Mouse (Mus musculus): ENCODE data around the gene Trio. TPM values are rescaled to one million over a fixed set of nuclear protein-coding genes. Genes with fewer than 3 reads are reported as not detected.
A peak's percentile ranks its signal among the peaks of the same experiment; 100 is the strongest.

Gene Trio
- polyA plus RNA-seq, 1 experiment: 23.8 TPM

DNA sequence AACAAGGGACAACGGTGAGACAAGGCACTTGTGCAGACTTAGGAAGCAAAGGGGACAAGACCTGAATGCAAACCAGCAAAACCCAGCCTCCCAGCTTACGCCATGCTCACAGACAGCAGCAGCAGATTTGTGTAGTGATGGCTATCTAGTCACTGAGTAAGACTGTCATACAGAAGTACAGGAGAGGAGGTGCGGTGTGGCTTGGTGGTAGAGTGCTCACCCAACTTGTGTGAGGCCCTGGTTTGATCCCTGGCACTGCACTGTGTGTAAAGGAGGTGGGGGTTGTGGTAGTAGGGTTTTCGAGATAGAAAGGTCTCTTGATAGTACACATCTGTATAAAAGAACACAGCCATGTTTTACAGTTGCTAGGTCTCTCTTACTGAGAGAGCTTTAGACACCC is 198.8 kb downstream of the Trio start:
- TF ChIP-seq CTCF (IDR thresholded peaks at IDR 0.05; ENCODE audit: extremely low read depth, insufficient read depth, insufficient read length, insufficient replicate concordance) (no peak), POLR2A (IDR thresholded peaks at IDR 0.05; ENCODE audit: low read depth, low read length) (no peak)
- DNase-seq (ENCODE audit: low read depth in 1 of 2, low spot score in 2 of 2): peak in 1 of 2 experiments; percentile 18
- Histone ChIP-seq H3K27me3 (ENCODE audit: control insufficient read depth, insufficient read depth, low read length) (no peaks in the 10 kb centered on the region), H3K4me3 (ENCODE audit: extremely low read depth, insufficient read depth, insufficient read length) (no peak overlapping the region), H3K36me3 (ENCODE audit: control insufficient read depth, insufficient read depth, low read length) (peaks cover 4% of the 10 kb centered on the region; the same call in 1 of the 2 replicates), H3K27ac (ENCODE audit: insufficient read depth, low read length) (peak overlapping the region; percentile 58), H3K4me1 (ENCODE audit: control insufficient read depth, insufficient read depth, insufficient read length) (peaks cover 29% of the 10 kb centered on the region)
- 60% methylated on average over 4 of the region's 4 CpGs for WGBS

DNA sequence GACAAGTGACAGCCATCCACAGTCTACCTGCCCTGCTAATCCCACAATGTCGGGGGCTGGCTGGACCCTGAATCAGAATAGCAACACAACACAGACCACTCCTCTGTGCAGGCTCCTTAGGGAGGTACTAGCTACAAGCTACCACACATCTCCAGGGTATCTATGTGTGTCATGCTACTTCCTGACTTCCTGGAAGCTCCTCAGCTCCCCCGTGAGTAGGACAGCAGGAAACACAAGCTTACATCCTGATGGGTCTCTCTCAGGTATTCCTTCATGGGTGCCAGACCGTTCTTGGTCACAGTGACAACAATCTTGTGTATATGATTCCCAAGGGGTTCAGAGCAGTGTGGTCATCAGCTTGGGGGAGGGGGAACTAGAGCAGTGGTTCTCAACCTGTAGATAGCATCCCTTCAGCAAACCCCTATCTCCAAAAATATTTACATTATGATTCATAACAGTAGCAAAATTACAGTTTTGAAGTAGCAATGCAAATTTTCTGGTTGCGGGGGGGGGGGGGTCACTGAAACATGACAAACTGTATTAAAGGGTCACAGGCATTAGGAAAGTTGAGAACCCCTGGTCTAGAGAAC is 199.5 kb downstream of the Trio start:
- H3K4me1 ChIP-seq (ENCODE audit: control insufficient read depth, insufficient read depth, insufficient read length): peaks cover 29% of the 10 kb centered on the region
- peak overlapping the region; percentile 58 for H3K27ac ChIP-seq (ENCODE audit: insufficient read depth, low read length)
- no peaks in the 10 kb centered on the region for H3K27me3 ChIP-seq (ENCODE audit: control insufficient read depth, insufficient read depth, low read length)
- no peak for TF ChIP-seq POLR2A (IDR thresholded peaks at IDR 0.05; ENCODE audit: low read depth, low read length)
- TF ChIP-seq CTCF (IDR thresholded peaks at IDR 0.05; ENCODE audit: extremely low read depth, insufficient read depth, insufficient read length, insufficient replicate concordance): no peak
- H3K36me3 ChIP-seq (ENCODE audit: control insufficient read depth, insufficient read depth, low read length): peaks cover 2% of the 10 kb centered on the region; the same call in 1 of the 2 replicates
- WGBS: 43% methylated on average over 4 of the region's 4 CpGs
- DNase-seq (ENCODE audit: low read depth in 1 of 2, low spot score in 2 of 2): peak in 1 of 2 experiments; percentile 59
- no peak overlapping the region for H3K4me3 ChIP-seq (ENCODE audit: extremely low read depth, insufficient read depth, insufficient read length)

DNA sequence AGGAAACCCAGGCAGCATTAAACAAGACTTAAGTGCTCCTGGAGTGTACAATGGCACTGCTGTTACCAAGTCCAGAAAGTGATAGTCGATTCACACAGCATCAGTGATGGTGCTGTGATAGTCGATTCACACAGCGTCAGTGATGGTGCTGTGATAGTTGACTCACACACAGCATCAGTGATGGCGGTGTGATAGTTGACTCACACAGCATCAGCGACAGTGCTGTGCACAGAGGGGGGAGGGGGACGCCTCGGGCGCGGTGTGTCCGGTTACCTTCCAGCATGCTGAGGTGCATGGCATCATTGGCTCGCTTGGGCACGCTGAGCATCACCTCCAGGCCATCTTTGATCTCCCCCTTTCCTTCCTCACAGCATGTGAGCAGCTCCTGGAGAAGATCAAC is 200.3 kb downstream of the Trio start:
- H3K4me3 ChIP-seq (ENCODE audit: extremely low read depth, insufficient read depth, insufficient read length): no peak overlapping the region
- WGBS: 90% methylated on average over 12 of the region's 12 CpGs
- peaks cover 2% of the 10 kb centered on the region; the same call in 1 of the 2 replicates for H3K36me3 ChIP-seq (ENCODE audit: control insufficient read depth, insufficient read depth, low read length)
- H3K27ac ChIP-seq (ENCODE audit: insufficient read depth, low read length): peak overlapping the region; percentile 22; the same call in 1 of the 2 replicates
- no peaks in the 10 kb centered on the region for H3K27me3 ChIP-seq (ENCODE audit: control insufficient read depth, insufficient read depth, low read length)
- peaks cover 29% of the 10 kb centered on the region for H3K4me1 ChIP-seq (ENCODE audit: control insufficient read depth, insufficient read depth, insufficient read length)
- no peak for TF ChIP-seq POLR2A (IDR thresholded peaks at IDR 0.05; ENCODE audit: low read depth, low read length)
- TF ChIP-seq CTCF (IDR thresholded peaks at IDR 0.05; ENCODE audit: extremely low read depth, insufficient read depth, insufficient read length, insufficient replicate concordance): no peak
- no peak for DNase-seq (ENCODE audit: low read depth in 1 of 2, low spot score in 2 of 2)

- peak; percentile 33 to 47 for DNase-seq (ENCODE audit: low read depth in 1 of 2, low spot score in 2 of 2)
- Histone ChIP-seq H3K4me1 (ENCODE audit: control insufficient read depth, insufficient read depth, insufficient read length) (peaks cover 28% of the 10 kb centered on the region), H3K36me3 (ENCODE audit: control insufficient read depth, insufficient read depth, low read length) (no peaks in the 10 kb centered on the region), H3K4me3 (ENCODE audit: extremely low read depth, insufficient read depth, insufficient read length) (no peak overlapping the region), H3K27me3 (ENCODE audit: control insufficient read depth, insufficient read depth, low read length) (no peaks in the 10 kb centered on the region), H3K27ac (ENCODE audit: insufficient read depth, low read length) (no peak overlapping the region)
- peak; percentile 13; the same call in 1 of the 2 replicates for TF ChIP-seq CTCF (IDR thresholded peaks at IDR 0.05; ENCODE audit: extremely low read depth, insufficient read depth, insufficient read length, insufficient replicate concordance)
- no peak for TF ChIP-seq POLR2A (IDR thresholded peaks at IDR 0.05; ENCODE audit: low read depth, low read length)
- 69% methylated on average over 4 of the region's 4 CpGs for WGBS
These were observed 202.1 kb downstream of the Trio start for GRCm38 (mm10) chr15:27823581-27823980.

GRCm38 (mm10) chr15:27822461-27822860 is 203.2 kb downstream of the Trio start:
- no peak for DNase-seq (ENCODE audit: low read depth in 1 of 2, low spot score in 2 of 2)
- WGBS: 88% methylated on average over 4 of the region's 4 CpGs
- no peak for TF ChIP-seq POLR2A (IDR thresholded peaks at IDR 0.05; ENCODE audit: low read depth, low read length)
- TF ChIP-seq CTCF (IDR thresholded peaks at IDR 0.05; ENCODE audit: extremely low read depth, insufficient read depth, insufficient read length, insufficient replicate concordance): no peak

DNA sequence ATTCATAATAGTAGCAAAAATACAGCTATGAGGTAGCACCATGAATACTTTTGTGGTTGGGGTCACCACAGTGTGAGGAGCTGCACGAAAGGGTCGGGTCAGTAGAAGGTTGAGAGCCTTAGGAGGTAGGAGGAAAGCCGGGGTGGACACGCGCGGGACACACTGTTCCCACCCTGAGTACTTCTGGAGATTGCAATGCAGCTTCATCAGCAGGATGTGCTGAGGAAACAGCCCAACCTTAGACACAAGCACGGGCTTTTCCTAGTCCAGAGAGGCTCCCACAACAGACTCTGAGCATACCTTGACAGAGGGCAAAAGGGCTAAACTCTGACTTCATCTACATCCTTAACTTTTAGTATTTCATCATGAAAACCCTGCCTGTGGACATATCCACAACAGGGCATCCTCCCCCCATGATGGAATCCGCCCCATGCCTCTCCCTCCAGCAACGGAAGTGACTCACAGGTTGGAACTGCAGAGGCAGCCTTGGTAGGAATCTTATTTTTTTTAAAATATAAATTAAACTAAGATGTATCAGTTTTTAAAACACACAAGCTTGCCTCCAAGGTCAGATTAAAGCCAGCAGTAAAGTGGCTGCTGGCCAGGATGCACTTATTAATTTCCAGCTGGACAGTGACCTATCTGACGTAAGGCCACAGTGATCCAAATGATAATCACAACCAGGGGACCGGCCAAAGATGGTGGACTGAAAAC is 203.8 kb downstream of the Trio start:
- no peaks in the 10 kb centered on the region for H3K36me3 ChIP-seq (ENCODE audit: control insufficient read depth, insufficient read depth, low read length)
- H3K27ac ChIP-seq (ENCODE audit: insufficient read depth, low read length): no peak overlapping the region
- no peaks in the 10 kb centered on the region for H3K27me3 ChIP-seq (ENCODE audit: control insufficient read depth, insufficient read depth, low read length)
- WGBS: 90% methylated on average over 11 of the region's 11 CpGs
- TF ChIP-seq POLR2A (IDR thresholded peaks at IDR 0.05; ENCODE audit: low read depth, low read length): no peak
- TF ChIP-seq CTCF (IDR thresholded peaks at IDR 0.05; ENCODE audit: extremely low read depth, insufficient read depth, insufficient read length, insufficient replicate concordance): no peak
- H3K4me3 ChIP-seq (ENCODE audit: extremely low read depth, insufficient read depth, insufficient read length): no peak overlapping the region
- H3K4me1 ChIP-seq (ENCODE audit: control insufficient read depth, insufficient read depth, insufficient read length): peaks cover 15% of the 10 kb centered on the region
- no peak for DNase-seq (ENCODE audit: low read depth in 1 of 2, low spot score in 2 of 2)

More at GRCm38 (mm10) chr15:27822461-27822860, 203.2 kb downstream of the Trio start:
- no peak overlapping the region for H3K27ac ChIP-seq (ENCODE audit: insufficient read depth, low read length)
- peaks cover 21% of the 10 kb centered on the region for H3K4me1 ChIP-seq (ENCODE audit: control insufficient read depth, insufficient read depth, insufficient read length)
- H3K4me3 ChIP-seq (ENCODE audit: extremely low read depth, insufficient read depth, insufficient read length): no peak overlapping the region
- no peaks in the 10 kb centered on the region for H3K36me3 ChIP-seq (ENCODE audit: control insufficient read depth, insufficient read depth, low read length)
- H3K27me3 ChIP-seq (ENCODE audit: control insufficient read depth, insufficient read depth, low read length): no peaks in the 10 kb centered on the region

- no peak for TF ChIP-seq POLR2A (IDR thresholded peaks at IDR 0.05; ENCODE audit: low read depth, low read length)
- 94% methylated on average over 10 of the region's 10 CpGs for WGBS
- peaks cover 3% of the 10 kb centered on the region; the same call in 1 of the 2 replicates for H3K36me3 ChIP-seq (ENCODE audit: control insufficient read depth, insufficient read depth, low read length)
These were observed 208.6 kb downstream of the Trio start for GRCm38 (mm10) chr15:27817096-27817495.

More at GRCm38 (mm10) chr15:27817096-27817495, 208.6 kb downstream of the Trio start:
- DNase-seq (ENCODE audit: low read depth in 1 of 2, low spot score in 2 of 2): no peak
- H3K27ac ChIP-seq (ENCODE audit: insufficient read depth, low read length): no peak overlapping the region
- no peak overlapping the region for H3K4me3 ChIP-seq (ENCODE audit: extremely low read depth, insufficient read depth, insufficient read length)
- no peaks in the 10 kb centered on the region for H3K27me3 ChIP-seq (ENCODE audit: control insufficient read depth, insufficient read depth, low read length)
- no peaks in the 10 kb centered on the region for H3K4me1 ChIP-seq (ENCODE audit: control insufficient read depth, insufficient read depth, insufficient read length)
